Mouse (Mus musculus) liver (tissue): Measurements from ENCODE around the gene Syt7.

ENCODE experiments used
- DNase-seq: peaks from one replicate; pipeline ENCODE4 v3.0.0-alpha.2; 2020; ENCODE audit warnings: mixed read lengths

Gene Syt7

DNA sequence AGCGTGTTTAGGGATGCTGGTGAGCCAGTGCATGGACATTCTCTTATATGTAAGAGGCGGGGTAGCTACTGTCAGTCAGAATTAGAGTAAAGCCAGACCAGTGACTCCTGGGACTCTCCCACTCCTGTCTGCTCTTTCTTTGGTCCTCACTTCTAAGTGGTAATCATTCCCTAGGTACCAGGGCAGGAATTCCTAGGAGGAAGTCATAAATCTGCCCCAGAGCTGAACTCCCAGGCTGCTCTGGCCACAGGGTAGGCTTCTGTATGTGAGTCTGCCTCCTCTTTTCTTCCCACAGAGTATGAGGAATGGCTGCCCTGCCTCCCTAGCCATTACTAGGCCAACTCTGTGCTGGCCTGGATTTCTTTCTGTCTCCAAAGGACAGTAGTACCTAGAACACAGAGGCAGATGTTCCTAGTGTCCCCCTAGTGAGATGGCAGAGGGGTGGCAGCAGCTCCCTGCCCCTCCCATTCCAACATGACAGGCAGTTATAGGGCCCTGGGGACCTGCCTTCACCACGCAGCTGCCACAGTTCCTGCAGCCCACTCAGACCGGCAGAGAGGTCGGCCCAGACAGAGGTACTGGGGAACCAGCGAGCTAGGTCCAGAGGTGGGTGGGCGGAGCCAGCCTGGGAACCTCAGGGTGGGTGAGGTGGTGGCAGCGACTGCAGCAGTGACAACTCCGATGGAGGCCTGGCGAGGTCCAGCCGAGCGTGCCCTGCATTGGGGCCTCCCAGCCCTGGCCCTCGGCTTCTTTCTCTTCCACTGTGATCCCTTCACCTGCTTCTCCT is 36.8 kb downstream of the Syt7 start:
- DNase-seq = no peak

DNA sequence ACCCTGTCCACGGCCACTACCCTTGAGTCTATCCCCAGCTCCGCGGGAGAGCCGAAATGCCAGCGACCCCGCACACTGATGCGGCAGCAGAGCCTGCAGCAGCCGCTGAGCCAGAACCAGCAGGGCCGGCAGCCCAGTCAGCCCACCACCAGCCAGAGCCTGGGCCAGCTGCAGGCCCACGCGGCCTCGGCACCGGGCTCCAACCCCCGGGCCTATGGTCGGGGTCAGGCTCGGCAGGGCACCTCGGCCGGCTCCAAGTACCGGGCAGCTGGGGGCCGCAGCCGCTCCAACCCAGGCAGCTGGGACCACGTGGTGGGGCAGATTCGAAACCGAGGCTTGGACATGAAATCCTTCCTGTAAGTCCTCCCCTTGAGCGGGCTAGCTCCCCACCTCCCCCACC is 37.4 kb downstream of the Syt7 start:
- no peak for DNase-seq

DNA sequence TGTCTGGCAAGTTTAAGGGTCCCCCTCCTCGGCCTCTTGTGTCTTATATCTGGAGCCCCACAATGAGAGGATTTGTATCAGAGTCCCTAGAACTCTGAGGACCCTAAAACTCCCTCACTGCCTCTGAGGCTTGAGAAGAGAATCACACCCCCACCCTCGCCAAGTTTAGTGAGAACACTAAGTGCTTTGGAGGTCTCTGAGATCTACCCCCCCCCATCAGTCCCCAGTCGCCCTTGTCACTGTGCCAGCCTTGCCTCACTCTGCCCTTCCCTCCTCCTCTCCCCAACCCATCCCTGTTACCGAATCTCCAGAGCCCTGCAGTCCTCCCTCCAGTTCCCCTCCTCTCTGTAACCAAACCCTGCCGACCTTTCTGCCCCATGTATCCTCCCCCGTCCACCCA is 37.9 kb downstream of the Syt7 start:
- DNase-seq = no peak

DNA sequence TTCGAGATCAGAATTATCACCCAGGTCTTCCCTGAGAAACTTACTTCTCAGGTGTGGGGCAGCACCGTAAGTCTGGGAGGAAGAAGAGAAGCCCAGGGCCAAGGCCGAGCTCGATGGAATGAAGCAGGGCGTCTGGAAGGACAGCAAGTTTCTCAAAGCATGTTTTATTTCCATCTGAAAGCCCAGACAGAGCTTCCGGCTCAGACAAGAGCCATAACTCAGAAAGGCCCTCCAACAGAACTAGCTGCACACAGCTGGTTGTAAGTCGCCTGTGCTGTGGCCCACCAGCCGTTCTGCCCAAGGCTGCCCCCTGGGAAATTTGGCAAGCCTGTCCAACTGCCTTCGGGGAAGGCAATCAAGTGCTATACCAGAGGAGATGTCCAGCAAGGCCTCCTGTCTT is 38.5 kb downstream of the Syt7 start:
- no peak for DNase-seq

DNA sequence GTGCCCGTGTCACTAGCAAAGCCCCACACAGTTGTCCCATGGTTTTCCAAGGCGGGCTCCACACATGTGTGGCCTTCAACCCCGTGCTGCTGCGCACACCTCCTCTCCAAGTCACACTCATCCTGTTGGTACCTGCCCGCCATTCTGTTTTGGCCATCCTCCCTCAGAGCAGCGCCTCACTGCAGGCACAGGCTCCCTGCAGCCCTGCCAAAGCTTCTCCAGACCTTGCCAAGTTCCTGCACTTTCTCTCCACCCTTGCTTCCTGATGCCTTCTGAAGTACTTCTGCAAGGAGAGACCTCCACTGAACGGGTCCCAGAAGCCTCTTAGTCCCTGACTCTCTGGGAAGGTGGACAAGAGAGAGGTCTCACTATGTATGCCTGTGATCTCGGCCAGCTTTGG is 40.5 kb downstream of the Syt7 start:
- DNase-seq = no peak

DNA sequence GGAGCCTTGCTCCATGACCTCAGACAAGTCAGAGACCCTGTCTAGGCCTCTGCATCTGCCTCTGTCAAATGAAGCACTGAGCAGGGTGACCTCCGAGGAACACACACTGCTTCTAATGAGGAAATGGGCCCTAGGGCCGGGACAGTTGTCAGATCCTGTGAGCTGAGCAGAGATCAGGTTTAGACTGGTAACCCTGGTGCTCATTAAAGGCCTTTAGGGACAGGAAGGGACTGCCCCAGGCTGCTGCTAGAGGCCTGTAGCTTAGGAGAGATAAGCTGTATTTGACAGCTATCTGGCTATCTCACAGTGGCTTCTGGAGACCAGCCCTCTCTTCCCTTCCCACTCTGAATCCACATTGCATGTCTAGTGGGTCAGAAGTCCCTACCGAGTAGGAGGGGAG is 42.5 kb downstream of the Syt7 start:
- DNase-seq = peak; percentile 27

DNA sequence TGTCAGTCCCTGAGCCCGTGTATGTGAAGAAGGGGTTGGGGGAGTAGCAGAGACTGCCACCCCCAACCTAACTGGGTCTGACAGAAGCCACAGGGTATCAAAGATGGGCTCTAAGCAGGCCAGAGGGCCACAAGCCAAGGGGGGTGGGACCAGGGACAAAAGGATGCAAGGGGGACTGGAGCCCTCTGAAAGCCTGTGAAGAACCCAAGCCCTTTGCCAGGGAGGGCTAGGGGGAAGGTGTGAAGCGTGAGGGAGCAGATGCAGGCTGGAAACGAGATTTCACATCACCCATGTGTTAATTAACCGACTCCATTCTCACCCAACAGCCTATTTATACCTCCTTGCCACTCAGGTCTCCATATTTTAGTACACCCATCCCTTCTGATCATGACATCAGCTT is 43.0 kb downstream of the Syt7 start:
- no peak for DNase-seq

DNA sequence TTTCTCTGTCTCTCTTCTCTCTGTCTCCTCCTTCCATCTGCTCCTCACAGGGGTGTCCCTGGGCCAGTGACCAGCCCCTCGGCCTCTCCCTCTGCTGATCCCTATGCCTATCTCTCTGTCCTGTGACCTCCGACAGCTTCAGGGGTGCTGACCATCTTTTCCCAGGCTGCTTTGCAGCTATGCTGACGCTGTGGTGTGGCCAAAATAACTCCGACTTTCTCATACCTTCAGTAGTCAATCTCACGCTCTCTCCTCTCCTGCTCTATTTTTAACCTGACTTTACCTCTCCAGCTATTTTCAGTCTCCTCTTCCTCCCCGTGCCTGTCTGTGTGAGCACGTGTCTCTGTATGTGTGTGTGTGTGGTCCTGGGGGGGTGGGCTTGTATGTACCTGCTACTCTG is 44.3 kb downstream of the Syt7 start:
- no peak for DNase-seq

DNA sequence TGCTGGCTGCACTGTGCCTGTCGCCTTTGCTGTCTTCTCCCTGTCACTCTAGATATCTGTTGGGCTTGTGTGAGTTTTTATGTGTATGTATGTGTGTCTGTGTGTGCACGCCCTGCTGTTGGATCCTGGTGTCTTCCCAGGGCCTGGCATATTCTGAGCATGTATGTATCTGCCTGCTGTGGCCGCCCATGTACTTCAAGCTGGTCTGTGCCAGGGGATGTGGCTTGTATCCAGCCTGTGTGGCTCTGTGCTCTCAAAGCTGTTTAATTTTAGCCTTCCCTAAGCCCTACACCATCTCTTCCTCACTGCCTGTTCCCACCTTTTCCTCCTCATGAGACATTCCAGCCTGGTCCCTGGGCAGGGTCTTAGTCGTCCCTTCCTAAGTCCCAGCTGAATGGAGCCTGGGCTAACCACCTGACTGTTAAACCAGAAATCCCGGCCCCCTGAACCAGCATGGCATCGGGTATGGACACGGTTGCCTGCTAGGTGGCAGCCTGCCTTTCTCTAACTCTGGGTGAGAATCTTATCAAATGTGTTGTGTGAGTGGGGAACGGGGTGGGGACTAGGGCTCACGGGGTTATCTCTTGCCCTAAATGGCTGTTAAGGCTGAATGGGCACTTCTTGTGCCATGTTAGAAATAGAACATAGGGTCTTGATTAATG is 45.1 kb downstream of the Syt7 start:
- DNase-seq = no peak

DNA sequence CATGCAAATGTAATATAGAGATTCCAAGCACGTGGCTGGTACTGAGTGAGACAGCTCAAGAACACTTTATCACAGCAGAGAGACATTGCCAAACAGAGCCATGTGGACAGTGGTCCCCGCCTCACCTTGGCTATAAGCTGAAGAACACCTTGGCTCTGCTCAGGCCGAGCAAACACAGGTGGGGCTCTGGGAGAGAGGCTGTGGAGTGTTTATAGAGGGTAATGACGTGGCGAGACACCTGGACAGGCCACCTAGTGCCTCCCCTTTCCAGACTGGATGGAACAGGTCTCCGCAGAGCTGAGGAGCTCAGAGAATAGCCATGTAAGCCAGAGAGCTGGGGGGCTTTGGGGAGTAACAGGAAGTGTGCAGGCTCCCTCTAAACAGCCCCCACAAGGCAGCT is 46.0 kb downstream of the Syt7 start:
- DNase-seq = no peak

DNA sequence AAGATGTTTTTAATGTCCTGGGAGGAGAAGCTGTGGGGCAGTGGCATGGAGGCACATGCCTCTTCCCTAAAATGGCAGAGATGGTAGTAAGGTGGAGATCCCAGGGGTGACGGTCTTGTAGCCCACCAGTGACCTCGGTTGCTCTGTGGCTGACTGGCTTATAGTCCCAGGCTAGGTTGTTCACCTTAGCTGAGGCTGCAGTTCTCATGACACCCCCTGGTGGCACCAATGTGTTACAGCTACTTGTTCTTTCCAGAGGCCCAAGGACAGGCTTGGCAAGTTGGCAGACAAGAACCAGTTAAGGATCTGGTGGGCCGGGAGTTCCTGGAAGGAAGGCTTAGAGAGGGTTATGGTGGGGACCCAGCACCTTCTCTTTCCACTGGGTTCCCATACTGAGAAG is 47.0 kb downstream of the Syt7 start:
- peak; percentile 65 for DNase-seq

DNA sequence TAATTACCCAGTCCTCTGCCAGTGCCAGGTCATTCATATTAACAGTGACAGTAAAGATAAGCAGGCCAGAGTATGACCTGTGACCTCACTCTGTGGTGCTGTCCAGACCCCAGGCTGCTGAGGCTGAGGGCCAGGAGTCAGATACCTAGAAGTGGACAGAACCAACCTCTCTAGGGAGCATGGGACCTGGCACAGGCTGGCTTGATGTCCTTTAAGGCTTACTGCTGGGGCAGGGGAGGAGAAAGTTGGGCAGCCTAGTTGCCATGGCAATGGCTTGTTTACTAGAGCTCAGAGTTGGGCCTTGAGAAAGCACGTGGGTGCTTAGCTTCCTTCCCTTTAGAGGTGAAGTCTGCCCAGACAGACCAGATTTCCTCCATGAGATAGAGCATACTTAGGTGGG is 47.8 kb downstream of the Syt7 start:
- DNase-seq = no peak

DNA sequence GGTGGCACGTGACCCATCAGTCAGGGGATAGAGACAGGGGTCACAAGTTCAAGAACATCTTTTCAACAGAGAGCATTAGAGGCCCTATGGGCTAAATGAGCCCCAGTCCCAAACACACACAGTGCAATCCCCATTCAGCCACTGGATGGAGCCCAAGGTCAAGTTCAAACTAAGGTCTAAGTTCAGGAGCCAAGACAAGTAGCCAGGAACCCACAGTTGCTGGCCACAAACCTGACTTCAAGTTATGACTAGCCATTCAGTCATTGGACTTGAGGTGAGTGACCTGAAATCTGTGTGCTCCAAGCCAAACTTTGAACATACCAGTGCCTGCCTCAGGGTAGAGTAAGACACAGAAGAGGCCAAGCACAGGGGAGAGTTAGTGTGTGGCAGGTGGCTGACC is 48.6 kb downstream of the Syt7 start:
- DNase-seq = no peak

DNA sequence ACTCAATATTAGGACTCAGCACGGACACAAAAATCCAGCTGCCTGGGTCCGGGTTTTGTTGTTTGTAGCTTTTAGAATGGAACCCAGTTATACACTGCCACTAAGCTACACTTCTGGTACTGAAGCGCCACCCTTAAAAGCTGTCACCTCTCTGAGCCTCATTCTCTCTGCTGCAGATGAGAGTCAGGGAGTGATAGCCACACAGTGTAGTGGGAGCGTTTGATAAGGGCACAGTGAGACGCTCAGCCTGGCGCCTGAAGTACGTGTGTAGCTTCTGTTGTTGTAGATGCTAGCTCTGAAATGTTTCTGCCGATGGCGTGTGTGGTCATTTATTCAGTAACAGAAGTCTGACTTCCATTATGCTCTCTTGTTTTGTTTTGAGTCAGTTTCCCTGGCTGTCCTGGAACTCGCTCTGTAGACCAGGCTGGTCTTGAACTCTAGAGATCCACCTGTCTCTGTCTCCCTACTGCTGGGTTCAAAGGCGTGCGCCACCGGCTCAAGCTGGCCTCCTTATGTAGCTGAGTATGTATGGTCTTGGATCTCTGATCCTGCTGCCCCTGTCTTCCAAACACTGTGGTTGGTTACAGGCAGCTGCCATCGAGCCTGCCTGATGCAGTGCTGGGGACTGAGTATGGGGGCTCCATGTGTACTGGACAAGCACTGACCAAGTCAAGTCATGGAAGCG is 55.9 kb downstream of the Syt7 start:
- peak; percentile 70 for DNase-seq

DNA sequence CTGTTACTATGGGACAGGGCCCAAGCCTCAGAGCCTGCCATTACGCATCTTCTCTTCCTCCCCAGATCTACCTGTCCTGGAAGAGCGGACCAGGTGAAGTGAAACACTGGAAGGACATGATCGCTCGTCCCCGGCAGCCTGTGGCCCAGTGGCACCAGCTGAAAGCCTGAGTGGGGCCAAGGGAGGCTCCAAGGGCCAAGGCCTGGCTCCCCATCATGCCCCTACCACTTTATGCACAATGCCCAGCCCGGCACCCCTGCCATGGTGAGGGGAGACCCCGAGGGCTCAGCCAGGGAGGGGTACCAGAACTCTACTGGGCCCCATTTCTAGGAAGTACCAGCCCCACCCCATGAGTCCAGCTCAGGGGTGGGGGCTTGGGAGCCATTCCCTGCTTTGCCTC is 59.4 kb downstream of the Syt7 start:
- DNase-seq = no peak

DNA sequence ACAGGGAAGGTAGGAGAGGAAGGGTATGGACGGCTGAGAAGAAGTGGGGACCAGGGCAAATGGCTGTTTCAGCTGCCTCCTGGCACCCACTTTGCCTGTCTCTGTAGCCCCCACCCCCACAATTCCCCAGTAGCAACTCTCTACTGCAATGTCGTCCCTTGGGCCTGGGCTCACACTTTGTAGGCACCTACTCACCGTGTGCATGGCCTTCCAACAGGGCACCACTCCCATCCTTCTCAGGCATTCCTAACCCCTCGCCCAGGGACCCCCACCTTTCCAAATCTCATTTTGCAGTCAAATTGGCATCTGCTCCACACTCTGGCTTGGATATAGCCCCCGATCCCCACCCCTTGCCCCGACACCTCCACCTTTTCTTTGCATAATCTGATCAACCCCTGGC is 60.3 kb downstream of the Syt7 start:
- no peak for DNase-seq

DNA sequence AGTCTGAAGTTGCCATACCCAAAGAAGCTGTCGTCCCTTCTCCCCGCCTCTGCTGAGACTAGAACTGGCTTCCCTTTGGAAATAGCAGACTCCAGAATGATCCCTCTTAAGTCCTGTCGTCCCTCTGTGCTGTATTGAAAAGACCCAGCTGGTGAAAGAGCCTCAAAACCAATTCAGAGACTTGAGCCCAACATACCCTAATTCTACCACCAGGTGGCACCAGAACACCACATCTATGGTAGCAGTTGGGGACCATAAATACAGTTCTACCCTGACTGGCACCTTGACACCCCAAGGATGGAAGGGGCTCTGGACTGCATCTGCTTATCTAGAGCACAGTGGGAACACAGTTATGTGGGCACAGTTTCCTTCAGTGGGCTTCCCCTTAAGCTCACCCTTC is 60.8 kb downstream of the Syt7 start:
- peak; percentile 69 for DNase-seq

DNA sequence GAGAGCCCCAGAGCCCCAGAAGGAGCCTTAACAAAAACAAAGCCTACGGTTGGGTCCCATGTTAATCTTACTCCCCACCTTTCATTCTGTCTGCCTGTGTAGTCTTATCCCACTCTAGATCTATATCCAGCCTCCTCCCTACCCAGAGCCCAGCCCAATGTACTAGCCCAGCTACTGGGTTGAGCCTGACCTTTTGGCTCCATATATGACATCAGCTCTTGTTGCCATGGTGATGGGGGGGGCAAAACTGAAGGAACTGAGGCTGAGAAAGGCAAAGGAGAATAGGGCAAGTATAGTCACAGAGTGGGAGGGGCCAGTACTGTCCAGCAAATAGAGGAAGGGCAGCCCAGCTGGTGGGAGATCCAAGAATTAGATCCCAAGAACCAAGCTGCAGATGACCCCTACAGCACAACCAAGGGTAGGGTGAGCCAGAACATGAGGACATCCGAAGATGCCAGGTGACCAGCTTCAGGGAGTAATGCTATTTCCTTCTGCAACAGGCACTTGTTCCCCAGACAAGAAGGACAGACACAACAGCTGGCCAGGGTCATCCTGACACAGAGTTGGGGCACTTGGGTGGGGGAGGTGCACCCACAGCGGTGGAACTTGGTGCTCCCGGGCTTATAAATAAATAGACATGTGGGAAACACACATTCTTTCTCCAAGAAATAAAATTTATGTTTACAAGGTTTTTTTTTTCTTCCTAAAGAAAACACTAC is 66.0 kb downstream of the Syt7 start:
- no peak for DNase-seq

DNA sequence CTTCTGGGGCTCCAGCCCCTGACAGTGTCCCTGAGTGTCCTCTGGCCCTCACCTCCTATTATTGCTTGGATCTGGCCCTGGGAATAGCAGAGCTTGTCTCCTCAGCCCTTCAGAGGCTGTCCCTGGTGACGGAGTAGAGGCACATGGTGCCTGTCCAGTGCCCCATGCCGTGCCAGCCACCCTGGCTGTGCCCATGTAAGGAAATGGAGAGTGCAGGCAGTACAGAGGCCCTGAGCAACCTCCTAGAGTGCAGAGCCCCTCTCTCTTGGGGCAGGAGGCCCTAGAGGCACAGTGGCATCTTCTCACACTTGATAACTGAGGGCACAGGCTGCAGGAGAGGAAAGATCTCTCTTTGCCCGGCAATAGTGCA is 66.5 kb downstream of the Syt7 start:
- DNase-seq = no peak

DNA sequence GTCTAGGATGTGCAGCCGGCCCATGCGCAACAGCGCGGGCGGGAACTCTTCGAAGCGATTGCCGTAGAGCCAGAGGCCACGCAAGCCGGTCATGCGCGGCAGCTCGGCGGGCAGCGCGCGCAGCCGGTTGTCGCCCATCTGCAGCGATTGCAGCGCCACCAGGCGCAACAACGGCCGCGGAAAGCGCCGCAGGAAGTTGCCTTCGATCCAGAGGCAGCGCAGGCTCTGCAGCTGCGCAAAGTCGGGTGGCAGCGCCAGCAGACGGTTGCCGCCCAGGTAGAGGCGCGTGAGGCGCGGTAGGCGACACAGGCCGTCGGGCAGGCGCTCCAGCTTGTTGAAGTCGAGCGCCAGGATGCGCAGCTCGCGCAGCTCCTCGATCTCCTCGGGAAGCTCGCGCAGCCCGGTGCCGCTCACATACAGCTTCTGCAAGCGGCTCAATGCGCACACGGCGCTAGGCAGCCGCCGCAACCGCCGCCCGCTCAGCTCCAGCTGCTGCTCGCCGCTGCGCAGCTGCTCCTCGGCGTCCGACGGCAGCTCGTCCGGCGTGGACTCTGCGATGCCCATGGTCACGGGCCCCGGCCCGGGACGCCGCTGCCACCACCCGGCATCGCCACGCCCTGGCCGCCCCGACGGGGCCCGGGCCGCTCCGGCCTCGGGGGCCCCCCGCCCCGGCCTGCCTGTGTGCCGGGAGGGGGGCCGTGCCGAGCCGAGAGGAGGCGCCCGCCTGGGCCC is 68.0 kb downstream of the Syt7 start, which contains the start of gene Lrrc10b:
Gene Lrrc10b, minus strand, starts transcription at position 722 of the 732 bp plus-strand sequence.
- peak; percentile 48 for DNase-seq

DNA sequence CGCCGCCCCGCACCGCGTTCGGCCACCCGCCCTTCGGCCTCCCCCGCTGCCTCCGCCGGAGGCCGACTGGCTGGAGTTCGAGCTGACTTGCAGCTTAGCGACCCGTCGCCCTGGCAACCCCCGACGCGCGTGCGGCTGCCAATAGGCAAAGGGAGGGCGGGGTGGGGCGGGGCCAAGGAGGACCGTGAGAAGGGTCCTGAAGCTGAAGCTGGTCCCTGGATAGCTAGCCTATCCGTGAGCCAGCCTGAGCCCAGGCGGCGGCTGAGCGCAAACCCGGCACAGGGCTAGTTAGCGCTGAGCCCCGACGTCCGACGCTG is 68.6 kb downstream of the Syt7 start:
- peak; percentile 73 for DNase-seq

DNA sequence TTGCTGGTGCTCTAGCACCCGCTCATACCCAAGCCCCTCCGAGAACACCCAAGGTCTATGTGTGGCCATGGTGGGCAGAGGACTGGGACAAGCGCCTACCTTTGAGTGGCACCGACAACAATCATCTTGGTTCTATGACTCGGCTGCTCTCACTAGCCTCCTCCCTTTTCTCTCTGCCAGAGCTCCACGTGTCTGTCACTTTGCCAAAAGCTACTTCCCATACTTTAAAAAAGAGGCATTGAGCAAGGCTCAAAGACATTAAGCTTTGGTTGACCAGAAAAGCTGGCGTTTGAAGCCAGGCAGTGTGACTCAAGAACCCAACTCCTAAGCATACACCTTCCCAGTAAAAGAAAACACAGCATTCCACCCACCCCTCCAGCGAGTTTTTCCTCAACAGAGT is 69.2 kb downstream of the Syt7 start:
- no peak for DNase-seq

DNA sequence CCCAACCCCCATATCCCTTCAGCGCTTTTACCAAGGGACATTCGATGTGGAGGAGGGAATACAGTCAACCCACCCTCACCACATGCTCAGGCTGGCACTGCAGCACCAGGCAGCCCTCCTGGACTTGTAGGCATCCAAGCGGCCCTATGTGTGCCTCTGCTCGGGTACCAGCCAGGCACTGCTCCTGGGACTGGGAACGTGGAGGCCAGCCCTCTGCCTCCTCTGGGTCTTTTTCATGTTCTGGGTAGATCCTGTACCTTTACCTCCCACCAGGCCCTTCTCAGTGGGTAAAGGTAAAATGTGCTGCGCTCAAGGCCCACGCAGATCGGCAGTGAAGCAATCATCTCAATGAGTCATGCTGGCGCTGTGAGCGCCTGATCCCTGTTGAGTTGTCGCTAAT is 71.0 kb downstream of the Syt7 start:
- DNase-seq = no peak
